Mouse (Mus musculus) liver, embryonic 14.5 days (tissue): Measurements from ENCODE around the gene Fgf10.

Source experiments
- CTCF ChIP-seq: IDR thresholded peaks from 2 replicates; pipeline ENCODE4 v1.5.1; 2016; ENCODE audit warnings: antibody characterized with exemption, low read depth, control low read depth
- EP300 ChIP-seq: IDR thresholded peaks from 2 replicates; pipeline ENCODE4 v1.6.1; 2016; ENCODE audit warnings: antibody characterized with exemption, low read depth

DNA sequence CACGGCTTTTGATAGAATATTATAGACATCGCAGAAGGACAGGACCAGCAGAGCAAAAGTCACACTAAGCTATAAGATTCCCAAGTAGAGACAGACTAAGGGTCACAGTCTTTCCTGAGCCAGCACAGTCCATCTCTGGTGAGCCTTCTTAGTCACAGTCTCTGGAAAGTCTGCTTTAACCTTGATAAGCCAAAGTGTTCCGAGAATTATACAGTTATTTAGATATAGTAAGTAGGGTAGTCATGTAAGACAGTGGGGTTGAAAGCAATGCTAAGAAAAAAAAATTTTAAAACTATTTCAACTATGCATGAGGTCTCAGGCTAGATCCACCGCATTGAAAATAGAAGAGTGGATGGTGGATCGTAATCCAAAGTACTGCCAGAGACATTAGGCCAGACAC is 33.5 kb upstream of the Fgf10 start:
- TF ChIP-seq CTCF (no peak), EP300 (no peak)
